Mouse (Mus musculus) thymus, postnatal 14 days (tissue): Measurements from ENCODE around the gene Zfp62.

ENCODE experiments used
- DNase-seq: peaks from one replicate; pipeline ENCODE4 v3.0.0; 2021

Zfp62 gene

DNA sequence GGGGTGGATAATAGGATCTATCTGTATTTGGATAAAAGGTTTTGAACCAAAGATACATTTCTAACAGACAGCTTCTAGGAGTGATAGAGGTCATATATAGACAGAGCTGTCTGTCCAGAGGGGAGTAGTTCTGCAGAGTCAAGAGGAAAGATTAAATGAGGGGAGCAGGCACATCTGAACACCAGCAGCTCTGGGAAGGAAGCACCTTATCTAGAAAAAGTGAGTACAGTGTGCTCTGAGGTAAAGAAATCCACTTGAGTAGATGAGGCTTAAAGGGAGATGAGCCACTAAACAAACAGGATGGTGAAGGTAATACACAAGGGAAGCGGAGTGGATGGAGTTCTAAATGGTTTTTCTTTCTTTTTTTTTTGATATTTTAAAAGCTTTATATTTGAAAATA is 4.4 kb downstream of the Zfp62 start:
- no peak for DNase-seq

DNA sequence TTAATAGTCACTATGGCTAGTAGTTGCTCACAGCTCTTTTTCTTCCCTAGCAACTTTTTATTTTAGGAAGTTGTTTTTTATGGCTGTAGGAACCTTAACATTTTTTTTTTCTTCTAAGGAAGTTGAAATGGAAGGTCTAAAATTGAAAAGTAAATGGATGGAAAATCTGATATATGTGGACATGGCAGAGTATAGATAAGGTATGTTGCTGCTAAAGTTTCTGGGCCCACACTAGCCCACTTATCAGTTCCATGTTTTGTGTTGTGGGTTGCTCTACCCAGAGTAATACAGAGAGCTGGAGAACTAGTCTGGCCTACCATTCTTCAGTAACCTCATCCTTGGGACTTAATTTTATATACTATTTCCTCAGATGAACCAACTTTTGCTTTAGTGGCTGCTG is 9.5 kb downstream of the Zfp62 start:
- no peak for DNase-seq

DNA sequence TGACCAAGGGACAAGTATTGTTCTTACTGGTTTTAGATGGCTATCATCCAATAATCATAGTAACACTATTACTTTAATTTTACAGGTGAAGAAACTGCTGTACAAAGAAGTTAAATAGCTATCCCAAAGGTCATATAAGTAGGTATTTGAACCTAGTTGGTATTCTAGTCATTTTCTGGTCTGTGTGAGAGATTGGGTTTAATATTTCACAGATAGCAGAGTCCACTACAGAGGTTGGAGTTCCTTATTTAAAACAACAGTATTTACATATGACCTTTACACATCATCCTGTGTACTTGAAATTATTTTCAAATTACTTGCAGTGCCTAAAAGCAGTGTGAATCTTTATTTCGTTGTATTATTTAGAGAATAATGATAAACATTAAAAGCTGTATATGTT is 10.4 kb downstream of the Zfp62 start:
- no peak for DNase-seq

DNA sequence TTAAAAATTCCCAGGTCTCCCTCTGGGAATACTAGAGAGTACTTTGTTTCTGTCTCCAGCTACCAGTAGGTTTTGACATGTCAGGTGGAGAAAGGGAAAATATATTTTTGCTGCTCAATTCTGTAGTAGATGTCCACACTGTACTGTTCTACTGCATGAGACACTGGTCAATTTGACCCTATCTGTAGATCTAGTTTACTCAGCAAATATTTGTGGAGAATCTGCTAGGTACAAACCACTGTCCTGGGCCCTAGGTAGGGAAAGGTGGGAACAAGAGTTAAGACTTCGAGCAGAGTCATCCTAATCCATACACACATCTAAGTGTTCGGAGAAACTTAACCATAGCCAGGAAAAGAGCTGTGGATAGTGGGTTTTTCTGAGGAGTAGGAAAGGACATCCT is 16.2 kb downstream of the Zfp62 start:
- no peak for DNase-seq

DNA sequence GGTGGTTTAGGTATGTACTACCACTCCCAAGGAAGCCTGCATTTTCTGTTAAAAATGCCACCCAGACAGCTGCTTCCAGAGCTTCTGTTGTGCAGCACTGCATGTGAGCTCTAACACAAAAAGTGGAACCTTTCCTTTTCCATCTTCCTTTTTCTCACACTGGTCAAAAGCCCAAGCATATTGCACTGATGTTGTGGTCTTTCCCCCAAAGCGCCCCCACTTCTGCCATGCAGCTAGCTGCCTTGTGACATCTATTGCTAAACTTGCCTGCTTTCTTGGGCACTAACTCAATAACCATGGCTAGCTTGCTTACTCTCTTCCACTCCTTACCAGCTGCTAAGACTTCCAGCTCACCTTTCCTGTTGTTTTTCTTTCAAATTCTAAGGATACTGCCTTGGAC is 21.4 kb downstream of the Zfp62 start:
- no peak for DNase-seq

DNA sequence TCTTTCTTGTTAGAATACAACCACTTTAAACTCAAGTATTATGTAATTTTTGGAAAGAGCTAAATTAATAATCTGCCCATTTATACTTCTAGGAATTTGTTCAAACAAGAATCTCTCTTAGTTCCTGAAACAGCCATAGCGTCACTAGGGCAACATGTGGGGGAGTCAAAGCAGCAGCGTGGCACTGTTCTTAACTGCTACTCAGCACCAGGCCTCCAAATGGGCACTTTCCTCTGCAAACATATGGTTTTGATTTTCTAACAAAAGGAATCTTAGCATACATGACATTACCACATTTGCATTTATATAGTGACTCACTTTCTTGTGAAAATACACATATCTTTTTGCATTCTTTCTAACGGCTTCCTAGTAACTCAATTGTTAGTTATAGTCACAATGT is 29.7 kb downstream of the Zfp62 start:
- DNase-seq: no peak

DNA sequence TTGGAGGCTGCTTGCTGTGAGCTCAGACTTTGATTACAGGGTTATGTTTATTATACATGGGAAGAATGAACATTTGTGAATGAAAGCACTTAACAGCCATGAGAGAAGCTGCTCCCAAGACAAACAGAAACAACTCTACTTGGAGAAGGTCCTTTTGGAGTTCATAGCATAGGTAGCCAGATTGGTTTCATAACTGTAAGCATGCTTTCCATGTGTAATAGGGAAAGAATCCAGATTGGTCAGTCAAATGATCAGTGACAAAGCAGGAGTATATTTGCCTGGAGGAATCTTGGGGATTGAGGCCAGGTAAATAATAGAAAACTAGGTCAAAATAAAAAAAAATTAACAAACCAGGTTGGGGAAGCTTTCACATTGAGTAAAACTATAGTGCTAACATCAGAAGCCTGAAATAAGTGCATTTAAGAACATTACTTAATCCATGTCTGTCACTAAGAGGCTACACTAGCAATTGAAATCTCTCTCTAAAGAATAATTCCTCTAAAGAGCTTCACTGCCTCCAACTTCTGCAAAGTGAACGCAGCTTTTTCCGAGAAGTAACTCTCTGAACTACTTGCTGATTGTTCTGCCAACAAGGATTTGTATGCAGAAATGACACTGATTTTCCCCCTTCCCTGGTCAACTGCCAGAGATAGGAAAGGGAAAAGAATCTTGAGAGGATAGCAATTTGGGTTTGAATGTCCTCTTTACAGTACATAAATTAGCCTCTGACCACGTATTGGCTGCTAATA is 32.5 kb downstream of the Zfp62 start:
- no peak for DNase-seq

DNA sequence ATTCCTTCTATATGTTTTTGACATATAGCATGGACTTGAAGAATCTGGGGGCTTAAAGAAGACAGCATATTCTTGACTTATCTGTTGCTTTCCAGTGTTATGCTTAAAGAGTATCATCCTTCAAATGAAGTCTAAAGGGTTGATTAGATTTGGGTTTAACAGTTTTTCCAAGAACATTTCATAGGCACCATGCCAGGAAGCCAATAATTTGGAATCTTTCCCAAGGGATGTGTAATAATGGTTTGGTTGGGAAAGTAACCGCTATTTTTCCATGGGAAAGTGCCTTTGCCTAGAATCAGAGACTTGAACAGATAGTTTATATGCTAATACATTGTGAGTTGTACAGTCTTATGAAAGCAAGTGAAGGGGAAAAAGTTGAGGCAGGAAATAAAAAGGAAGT is 33.8 kb downstream of the Zfp62 start:
- DNase-seq: no peak

DNA sequence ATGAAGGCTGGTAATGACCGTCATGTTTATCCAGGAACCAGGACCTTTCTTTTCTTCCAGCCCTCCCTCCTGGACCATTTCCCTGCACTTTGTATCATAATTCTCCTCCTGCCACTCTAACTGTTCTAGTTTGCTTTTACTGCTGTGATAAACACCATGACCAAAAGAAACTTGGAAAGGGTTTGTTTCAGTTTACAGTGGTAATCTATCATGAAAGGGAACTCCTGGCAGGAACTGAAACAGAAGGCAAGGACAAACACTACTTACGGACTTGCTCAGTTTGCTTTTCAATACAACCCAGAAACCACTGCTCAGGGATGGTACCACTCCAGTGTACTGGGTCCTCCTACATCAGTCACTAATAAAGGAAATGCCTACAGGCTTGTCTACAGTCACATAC is 34.4 kb downstream of the Zfp62 start:
- DNase-seq: no peak

DNA sequence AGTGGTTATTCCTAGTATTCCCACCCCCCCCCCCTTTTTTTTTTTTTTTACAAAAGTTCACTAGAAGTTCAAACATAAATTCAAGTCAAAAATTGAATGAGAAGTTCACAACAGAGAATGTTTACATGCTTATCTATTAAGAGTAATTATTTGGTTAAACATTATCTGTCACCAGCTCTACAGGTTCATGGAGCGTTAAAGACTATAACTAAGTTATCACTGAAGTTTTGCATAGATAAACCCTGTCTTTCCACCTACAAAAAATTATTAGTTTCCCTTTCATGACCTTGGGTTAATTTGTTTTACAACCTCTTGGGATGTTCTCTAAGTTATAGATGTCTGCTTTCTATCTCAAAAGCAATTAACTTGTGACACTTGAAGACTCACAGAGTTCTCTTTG is 37.2 kb downstream of the Zfp62 start:
- DNase-seq: no peak

DNA sequence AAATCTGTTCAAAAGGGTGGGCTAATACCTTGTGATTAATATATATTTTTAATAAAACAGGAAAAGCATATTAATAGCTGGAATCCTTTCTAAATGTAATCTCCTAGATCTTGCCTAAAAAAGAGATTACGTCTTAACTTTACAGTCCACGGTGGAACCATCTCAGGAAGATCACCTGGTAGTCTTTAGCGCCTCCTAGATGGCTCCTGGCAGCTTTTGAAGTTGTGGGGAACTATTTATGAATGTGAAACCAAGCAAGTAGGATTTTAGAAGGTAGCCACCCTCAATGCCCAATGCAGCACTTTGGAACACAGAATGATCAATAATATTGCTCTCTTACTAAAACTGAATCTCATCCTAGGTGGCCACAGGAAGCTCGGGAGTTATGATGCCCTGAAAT is 37.8 kb downstream of the Zfp62 start:
- no peak for DNase-seq

DNA sequence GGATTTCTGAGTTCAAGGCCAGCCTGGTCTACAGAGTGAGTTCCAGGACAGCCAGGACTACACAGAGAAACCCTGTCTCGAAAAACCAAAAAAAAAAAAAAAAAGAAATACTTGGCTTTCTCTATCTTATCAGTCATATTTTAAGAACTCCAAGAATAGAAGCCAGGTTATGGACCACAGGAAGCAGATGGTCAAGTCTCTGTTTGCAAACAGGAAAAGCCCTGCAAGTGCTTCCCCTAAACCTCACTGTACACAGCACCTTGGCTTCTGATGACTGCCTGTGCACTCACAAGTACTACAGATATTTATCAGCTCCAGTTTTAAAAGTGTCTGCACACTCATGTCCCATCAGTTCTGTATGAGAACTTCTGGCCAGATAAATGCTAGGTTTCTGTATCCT is 38.4 kb downstream of the Zfp62 start:
- DNase-seq: no peak

DNA sequence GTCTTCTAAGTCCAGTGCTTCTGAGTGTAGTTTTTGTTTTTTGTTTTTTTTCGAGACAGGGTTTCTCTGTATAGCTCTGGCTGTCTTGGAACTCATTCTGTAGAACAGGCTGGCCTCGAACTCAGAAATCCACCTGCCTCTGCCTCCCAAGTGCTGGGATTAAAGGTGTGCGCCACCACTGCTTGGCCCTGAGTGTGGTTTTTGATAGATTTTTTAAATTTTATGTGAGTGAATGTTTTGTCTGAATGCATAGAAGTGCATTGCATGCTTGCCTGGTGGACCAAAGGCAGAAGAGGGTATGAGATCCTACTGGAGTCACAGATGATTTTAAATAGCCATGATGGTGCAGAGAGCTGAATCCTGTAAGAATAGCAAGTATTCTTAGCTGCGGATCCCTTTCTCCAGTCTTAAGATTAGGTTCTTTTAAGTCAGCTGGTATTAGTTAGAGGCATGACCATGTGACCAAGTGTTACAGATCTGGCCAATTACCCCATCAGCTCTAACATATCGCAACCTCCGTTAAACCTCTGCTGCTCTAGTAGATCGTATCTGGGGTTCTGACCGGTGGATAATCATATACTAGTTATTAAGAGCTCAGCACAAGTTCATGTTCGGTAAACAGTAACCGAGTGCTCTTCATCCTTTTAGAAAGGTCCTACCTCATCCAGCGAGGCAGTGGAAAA is 40.0 kb downstream of the Zfp62 start:
- DNase-seq: no peak

DNA sequence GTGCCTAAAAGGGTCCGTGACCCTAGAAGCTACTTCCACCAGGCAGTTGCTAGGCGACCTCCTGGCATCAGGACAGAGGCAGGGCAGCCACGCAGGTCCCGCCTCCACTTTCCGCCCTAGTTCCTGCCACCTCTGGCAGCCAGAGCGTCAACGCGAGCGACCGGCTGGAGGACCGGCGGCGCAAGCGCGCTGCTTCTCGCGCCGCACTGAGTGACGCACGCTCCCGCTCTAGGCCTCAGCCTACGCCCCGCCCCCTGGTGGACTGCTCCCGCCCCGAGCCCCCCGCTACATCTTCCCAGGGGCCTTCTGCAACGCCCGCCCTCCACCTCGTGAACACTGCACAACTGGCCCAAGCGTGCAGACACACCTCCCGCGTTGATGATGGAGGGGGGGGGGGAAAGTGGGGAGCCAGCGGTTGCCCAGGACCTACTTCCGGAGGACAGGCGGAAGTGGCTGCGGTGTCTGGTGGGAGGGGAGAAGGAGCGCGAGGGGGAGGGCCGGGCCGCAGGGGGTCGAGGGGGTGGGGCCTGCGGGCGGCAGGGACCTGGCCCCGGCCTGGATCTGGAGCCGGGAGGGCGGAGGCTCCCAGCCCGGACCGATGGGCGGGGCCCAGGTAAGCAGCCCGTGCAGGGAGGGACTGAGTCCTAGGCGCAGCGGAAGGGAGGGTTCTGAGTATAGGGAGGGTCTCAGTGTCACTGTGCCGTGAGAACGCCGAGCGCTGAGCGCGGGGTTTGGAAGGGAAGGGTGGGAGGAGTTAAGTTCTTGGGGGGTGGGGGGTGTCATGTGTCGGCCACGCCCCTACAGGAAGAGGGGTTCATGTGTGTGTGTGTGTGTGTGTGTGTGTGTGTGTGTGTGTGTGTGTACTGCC is 40.9 kb downstream of the Zfp62 start, which contains the start of gene Mgat1:
Gene Mgat1, plus strand, starts transcription at position 465 of the 868 bp plus-strand sequence.
- DNase-seq: peak; percentile 96

DNA sequence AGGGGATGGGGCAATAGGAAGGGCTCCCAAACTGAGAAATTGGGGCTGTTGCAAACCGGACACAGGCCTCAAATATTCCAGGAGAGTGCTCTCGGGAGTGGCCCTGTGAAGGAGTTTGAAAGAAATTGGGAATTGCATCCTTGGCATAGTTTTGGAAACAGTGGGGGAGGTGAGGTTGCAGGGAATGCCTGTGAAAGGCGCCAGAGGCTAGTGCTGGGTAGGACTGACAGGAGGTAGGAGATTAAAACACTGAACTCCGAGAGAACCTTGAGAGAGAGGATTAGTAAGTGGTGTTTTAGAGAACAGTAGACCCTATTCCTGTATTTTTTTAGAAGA is 41.5 kb downstream of the Zfp62 start:
- DNase-seq: no peak

DNA sequence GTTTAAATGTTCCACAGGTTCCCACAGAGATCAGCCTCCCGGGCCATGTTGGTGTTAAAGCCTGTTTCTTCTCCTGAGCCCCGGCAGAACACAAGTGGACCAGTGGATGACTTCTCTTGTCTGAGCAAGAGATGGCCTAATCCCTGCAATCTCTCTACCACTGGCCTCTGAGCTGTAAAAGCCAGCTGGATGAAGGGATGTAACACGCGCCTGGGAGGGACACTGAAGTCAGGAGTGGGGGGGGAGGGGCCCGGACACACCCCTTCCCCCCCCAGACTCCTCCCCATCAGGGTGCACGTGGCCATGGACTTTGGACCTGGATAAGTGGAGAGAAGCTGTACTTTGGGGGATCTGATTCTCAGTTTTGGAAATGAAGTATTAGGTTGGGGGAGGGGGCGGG is 42.1 kb downstream of the Zfp62 start:
- DNase-seq: peak; percentile 46

DNA sequence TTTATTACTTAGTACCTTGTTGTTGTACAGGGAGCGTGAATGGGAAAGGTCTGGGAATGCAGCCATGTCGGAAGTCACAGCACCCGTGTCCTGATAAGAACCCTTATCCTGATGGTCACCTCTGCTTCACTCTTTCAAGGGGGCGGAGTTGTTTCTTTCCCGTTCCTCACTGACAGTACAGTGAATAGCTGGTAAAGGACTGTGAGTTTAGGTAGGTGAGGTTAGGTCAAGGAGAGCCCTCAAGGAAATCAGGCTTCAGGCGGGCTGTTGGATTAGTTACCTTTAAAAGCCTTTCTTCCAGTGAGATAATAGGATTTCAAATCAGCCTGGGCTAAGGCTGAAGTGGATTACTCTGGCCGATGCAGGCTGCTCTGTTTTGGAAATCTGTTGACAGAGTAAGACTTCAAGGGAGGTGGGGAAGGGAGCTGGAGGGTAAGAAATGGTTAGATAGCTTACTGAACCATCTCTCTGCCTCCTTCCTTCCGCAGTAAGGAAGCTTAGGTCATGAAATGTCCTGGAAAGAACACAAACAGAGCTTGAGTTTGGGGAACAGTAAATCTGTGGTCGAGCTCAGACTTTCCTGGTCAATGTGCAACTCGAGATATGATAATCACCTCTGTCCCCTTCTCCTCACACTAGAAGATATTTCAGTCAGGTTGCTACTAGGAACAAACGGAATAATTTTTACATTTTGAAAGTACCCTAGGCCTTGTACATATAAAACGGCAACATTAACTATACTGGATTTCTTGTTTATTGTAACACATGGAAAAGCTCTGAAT is 42.7 kb downstream of the Zfp62 start:
- no peak for DNase-seq

DNA sequence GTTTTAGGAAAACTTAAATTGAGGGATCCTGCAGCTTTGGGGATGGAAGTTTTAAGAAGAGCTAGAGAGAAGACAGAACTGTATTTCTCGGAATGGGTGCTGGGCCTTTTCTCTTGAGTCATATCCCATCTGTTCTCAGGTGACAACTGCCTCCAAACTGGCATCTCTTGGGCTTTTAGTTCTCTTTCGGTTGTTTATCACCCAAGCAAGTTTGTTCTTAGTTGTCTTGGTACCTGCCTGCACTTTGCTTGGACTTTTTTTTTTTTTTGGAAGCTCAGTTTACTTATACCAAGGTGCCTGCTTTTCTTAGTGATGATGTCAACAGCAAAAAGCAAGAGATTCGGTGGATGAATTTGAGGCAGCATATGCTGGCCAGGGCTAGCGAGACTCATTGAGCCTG is 43.4 kb downstream of the Zfp62 start:
- no peak for DNase-seq

DNA sequence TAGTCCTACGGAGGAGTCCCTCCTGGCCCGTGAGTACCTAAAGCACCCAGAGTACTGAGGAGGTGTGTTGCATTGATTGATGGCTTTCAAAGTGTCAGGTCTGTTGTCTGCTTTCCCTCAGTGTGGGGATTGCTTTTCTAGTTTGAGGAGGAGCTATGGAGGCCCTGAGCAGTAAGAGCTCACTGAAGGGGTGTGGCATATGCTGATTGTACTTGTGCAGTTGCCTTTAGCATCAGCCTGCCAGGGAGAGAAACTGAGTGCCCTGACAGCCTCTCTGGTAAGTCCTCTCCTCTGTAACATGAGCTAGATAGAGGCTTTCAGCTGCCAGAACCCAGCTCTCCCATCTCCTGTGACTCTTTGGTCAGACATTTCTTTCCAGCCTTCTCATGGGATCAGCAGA is 44.2 kb downstream of the Zfp62 start:
- peak; percentile 66 for DNase-seq

DNA sequence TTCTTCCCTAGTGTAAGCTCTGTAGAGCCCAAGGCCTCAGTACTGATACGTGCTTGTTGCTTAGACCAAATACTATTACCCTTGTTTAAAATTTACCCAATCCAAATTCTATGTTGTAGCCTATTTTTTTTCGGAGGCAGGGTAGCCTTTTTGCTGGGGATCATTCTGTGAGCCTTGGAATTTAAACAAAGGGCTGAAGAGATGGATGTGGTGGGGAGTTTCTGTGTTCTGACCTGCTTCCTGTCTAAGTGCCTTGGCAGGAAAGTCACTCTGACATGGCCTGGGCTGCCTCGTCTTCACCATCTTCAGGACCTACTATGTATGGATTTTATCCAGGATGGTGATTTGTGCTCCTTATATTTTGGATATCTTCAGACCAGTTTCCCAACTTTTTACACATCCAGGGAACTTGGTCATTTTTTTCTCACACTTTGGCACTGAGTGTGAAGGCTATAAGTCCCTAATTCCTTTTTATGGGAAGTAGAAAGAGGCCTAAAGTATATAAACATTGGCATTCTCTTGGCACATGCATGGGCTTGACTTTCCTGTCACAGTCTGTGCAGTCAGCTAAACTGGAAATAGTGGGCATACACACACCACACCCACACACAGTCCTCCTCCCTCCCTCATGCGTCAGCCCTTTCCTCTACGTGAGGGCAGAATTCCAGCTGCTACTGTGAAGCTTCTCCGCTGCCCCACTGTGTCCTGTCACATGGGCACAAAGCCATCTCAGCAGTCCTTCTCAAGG is 45.3 kb downstream of the Zfp62 start:
- DNase-seq: peak; percentile 51

DNA sequence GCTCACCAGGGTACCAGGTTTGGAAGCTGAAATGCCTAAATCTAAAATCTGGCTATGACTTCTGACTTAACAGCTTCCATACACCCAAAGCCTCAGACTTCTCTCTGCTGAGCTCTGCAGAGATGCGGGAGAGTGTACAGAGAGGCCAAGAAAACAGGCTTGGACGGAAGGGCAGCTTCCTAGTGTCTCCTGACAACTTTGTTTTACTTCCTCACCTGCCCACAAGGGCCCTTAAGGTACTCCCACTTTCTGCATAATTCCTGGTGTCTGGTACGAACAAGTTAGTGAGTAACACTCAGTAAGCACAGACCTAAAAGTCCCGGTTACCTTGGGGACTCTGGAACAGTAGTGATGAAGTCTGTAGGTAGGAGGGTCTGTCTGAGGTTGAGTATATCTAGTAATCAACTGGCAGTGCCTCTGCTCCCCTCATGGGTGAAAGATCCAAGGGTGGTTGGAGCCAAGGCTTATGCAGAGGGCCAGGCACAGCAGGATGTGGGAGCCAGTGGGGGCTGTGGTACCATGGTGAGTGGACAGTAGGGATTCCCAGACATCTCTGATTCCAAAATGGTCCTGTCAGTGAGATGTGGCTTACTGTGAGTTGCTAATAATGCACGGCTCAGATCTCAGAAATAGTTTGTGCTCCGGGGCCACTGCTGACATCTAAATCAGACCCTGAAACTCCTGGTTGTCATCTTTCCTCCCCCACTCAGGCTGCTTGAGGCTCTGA is 46.0 kb downstream of the Zfp62 start:
- DNase-seq: peak; percentile 39
